Mouse (Mus musculus) lung, embryonic 15.5 days (tissue): ENCODE data around the gene Kalrn. TPM values are rescaled to one million over a fixed set of nuclear protein-coding genes. Genes with fewer than 3 reads are reported as not detected.

Experiments
- ATAC-seq: fragments of 200-750 bp; cut with Nextera tagmentation; 2 replicates; pipeline ENCODE4 v1.8.0; 2017; ENCODE audit warnings: moderate number of reproducible peaks, borderline replicate concordance; ENCODE audit not compliant: low FRiP score, low TSS enrichment; ENCODE audit errors: extremely low read depth
- H3K27ac ChIP-seq: fragments of 300-500 bp; sonication (generic); 2 replicates; pipeline ENCODE4 v1.5.1; 2015; ENCODE audit warnings: moderate library complexity, mild to moderate bottlenecking, inconsistent platforms
- H3K27me3 ChIP-seq: fragments of 300-500 bp; sonication (generic); 2 replicates; pipeline ENCODE4 v1.6.1; 2015; ENCODE audit warnings: inconsistent platforms
- H3K36me3 ChIP-seq: fragments of 300-500 bp; sonication (generic); 2 replicates; pipeline ENCODE4 v1.6.1; 2015; ENCODE audit warnings: inconsistent platforms
- H3K4me1 ChIP-seq: fragments of 300-500 bp; sonication (generic); 2 replicates; pipeline ENCODE4 v1.6.1; 2015; ENCODE audit warnings: inconsistent platforms
- H3K4me2 ChIP-seq: fragments of 300-500 bp; sonication (generic); 2 replicates; pipeline ENCODE4 v1.6.1; 2015; ENCODE audit warnings: inconsistent platforms, mild to moderate bottlenecking, moderate library complexity
- H3K4me3 ChIP-seq: fragments of 300-500 bp; sonication (generic); 2 replicates; pipeline ENCODE4 v1.5.1; 2015; ENCODE audit warnings: mild to moderate bottlenecking, inconsistent platforms
- H3K9ac ChIP-seq: fragments of 300-500 bp; sonication (generic); 2 replicates; pipeline ENCODE4 v1.6.1; 2015; ENCODE audit warnings: inconsistent platforms
- H3K9me3 ChIP-seq: fragments of 300-500 bp; sonication (generic); 2 replicates; pipeline ENCODE4 v1.6.1; 2016; ENCODE audit warnings: inconsistent platforms
- WGBS: fragments of 180-500 bp; shearing (Covaris S2); methylation state at CpG from one replicate; pipeline ENCODE4 v1.1.7; 2015; 5-methylcytosine and 5-hydroxymethylcytosine counted together
- polyA plus RNA-seq: library from polyadenylated mRNA; unstranded; fragments of >200 nt; fragmentation: Nextera tagmentation; extraction: Ambion mirVana; gene quantifications from 2 replicates; pipeline ENCODE4 v1.2.1, GENCODE M21; 2015

Gene Kalrn
- polyA plus RNA-seq, 1 experiment from 2014 or later, result 14.4 TPM

DNA sequence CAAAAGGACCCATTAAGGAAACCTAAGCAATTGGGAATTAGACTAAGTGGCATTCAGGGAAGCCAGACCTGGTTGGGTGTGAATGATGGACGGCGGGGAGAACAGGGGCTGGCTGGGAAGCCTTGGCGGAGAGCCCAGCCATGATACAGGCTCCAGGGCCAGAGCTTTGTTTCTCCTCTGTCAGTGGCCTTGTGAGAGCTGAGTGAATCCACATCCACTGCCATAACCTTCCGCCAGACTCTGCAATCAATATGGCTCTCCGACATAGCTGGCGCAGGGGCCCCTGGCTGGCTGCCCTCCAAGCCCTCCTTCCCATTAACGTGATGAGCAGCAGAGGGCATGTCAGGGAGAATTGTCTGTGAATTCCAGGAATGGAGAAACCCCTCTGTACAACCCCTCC is 117.0 kb downstream of the Kalrn start:
- no peak overlapping the region for H3K9ac ChIP-seq
- no peak overlapping the region for H3K4me3 ChIP-seq
- peaks cover 21% of the 10 kb centered on the region for H3K4me1 ChIP-seq
- 26% methylated on average over 7 of the region's 7 CpGs for WGBS
- H3K36me3 ChIP-seq, result no peaks in the 10 kb centered on the region
- peak; percentile 87 for ATAC-seq
- H3K9me3 ChIP-seq, result no peaks in the 10 kb centered on the region
- H3K27ac ChIP-seq, result peak overlapping the region; percentile 24; the same call in 1 of the 2 replicates
- H3K4me2 ChIP-seq, result peak overlapping the region; percentile 12; the same call in 1 of the 2 replicates
- no peaks in the 10 kb centered on the region for H3K27me3 ChIP-seq

DNA sequence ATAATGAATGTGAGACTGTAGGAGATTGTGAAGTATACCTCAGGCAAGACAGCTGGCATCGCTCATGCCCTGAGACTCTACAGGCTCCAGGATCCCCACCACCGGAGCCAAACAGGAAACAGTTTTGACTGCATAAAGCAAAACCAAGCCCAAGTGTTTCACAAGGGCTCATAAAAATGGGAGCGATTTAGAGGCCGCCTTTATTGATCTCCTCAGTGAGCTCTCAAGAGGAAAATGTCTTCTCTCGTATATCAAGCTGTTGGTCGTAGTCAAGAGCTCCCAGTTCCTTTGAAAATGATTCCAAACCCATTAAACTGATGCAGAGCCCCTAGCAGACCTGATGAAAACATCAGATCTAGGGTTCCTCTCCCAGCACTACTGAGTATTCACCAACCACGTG is 127.7 kb downstream of the Kalrn start:
- Histone ChIP-seq H3K27ac (no peak overlapping the region), H3K4me3 (no peak overlapping the region), H3K27me3 (no peaks in the 10 kb centered on the region), H3K9ac (no peak overlapping the region), H3K4me2 (no peak overlapping the region), H3K36me3 (no peaks in the 10 kb centered on the region), H3K4me1 (peaks cover 40% of the 10 kb centered on the region), H3K9me3 (no peaks in the 10 kb centered on the region)
- ATAC-seq, result no peak
- WGBS, result 65% methylated on average over 7 of the region's 7 CpGs

DNA sequence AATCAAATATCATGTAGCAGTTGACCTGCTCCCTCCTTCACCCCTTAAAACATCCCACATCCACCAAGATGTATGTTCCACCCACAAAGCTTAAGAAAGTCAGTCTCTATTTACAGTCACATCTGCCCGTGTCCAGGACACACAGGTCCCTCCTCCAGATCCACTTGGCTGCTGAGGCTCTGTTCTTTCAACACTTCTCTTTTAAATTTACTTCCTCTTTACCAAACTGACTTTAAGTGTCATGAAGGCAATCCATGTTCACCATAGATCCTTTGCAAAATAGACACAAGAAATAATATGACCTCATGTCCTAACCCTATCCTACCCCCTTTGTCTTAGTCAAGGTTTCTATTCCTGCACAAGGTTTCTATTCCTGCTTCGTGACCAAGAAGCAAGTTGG is 131.6 kb downstream of the Kalrn start:
- no peak for ATAC-seq
- Histone ChIP-seq H3K9me3 (no peaks in the 10 kb centered on the region), H3K27ac (peak overlapping the region; percentile 79), H3K4me2 (no peak overlapping the region), H3K27me3 (no peaks in the 10 kb centered on the region), H3K4me3 (no peak overlapping the region), H3K36me3 (no peaks in the 10 kb centered on the region), H3K9ac (no peak overlapping the region), H3K4me1 (peaks cover 51% of the 10 kb centered on the region)
- 45% methylated on average over 2 of the region's 2 CpGs for WGBS

DNA sequence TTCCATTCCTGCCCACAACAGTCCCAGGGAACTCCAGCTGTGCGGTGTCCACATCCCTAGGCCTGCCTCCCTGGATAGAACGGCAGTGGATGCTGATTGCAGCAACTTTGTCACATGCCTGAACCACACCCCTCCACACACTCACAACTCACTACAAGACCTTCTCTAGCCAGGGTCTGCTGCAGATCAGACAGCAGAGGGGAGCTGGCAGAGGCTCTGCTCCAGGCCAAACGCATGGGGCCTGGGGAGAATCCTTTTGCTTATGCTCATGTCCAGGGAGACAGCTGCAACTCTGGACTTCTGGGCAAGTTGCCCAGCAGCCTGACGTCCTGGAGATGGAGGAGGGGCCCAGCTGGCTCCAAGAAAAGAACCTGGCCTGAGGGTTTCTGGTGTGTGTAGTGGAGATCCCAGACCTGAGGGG is 132.3 kb downstream of the Kalrn start:
- WGBS, result 23% methylated on average over 4 of the region's 4 CpGs
- no peaks in the 10 kb centered on the region for H3K9me3 ChIP-seq
- peaks cover 46% of the 10 kb centered on the region for H3K4me1 ChIP-seq
- H3K4me3 ChIP-seq, result no peak overlapping the region
- no peaks in the 10 kb centered on the region for H3K36me3 ChIP-seq
- peak; percentile 98 for ATAC-seq
- H3K4me2 ChIP-seq, result no peak overlapping the region
- peak overlapping the region; percentile 79 for H3K27ac ChIP-seq
- H3K27me3 ChIP-seq, result no peaks in the 10 kb centered on the region
- no peak overlapping the region for H3K9ac ChIP-seq

DNA sequence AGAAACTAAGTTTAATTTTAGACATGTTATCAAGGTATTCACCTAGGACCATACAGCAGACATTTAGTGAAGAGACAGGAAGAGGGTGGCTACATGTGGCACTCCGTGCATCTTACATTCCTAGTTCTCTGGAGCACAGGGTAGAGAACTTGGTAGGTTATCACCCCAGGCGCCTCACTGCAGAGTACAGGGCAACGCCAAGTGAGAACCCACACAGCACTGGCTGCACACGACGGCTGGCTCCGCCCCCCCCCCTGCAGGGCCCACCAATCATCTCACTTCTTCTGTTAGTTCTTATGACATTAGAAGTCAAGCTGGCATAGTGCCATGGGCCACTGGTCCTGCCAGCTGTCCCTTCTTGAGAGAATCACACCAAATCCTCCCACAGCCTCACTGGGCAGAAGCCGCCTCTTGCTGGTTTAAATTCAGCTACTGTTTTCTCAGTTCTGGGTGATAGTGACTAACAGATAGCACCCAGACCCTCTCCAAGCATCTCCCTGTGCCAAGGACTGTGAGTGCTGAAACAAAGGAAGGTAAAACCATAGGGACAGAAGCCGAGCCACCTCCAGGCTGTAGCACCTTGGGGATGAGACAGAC is 133.2 kb downstream of the Kalrn start:
- 57% methylated on average over 8 of the region's 8 CpGs for WGBS
- no peaks in the 10 kb centered on the region for H3K36me3 ChIP-seq
- H3K4me1 ChIP-seq, result peaks cover 39% of the 10 kb centered on the region
- no peaks in the 10 kb centered on the region for H3K9me3 ChIP-seq
- no peak overlapping the region for H3K4me2 ChIP-seq
- no peaks in the 10 kb centered on the region for H3K27me3 ChIP-seq
- no peak overlapping the region for H3K9ac ChIP-seq
- no peak overlapping the region for H3K4me3 ChIP-seq
- ATAC-seq, result peak; percentile 20; the same call in 1 of the 2 replicates
- peak overlapping the region; percentile 79 for H3K27ac ChIP-seq

DNA sequence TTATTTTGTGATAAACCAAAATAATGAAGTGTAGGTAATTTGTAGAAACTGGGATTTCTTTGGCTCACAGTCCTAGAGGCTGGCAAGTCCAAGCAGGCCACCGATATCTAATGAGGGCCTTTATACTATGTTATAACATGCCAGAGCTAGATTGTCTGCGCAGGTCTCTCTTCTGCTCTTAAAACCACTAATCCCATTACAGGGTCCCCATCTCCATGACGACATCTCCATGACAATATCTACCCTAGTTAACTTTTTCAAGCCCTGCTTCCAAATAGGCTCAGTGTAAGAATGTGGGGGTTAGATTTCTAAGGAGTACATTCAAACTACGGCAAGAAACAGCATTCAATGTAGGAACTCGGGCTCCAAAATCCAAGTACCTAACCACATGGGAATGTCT is 143.2 kb downstream of the Kalrn start:
- Histone ChIP-seq H3K27ac (no peak overlapping the region), H3K27me3 (no peaks in the 10 kb centered on the region), H3K4me2 (no peak overlapping the region), H3K9me3 (no peaks in the 10 kb centered on the region), H3K4me3 (no peak overlapping the region), H3K4me1 (peaks cover 15% of the 10 kb centered on the region), H3K9ac (no peak overlapping the region), H3K36me3 (no peaks in the 10 kb centered on the region)
- WGBS, result 81% methylated on average over 5 of the region's 5 CpGs
- no peak for ATAC-seq

DNA sequence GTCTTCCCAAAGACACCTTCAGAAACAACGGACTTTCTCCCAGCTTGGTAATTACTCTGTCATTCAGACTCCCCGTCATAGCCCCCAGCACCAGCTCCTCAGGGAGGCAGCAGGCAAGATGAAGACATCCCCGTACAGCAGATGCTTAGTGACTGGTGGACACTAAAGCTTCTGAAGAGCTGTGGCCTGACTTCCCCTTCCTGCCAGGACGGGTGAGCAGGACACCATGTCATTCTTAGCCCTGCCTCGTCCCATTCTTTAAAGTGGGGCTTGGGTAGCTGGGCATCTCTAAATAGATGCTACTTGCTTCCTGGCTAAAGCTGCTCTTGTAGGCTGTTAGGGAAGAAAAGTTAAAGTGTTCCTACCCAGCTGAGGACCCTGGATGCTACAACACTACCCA is 145.7 kb downstream of the Kalrn start:
- no peak overlapping the region for H3K27ac ChIP-seq
- H3K36me3 ChIP-seq, result no peaks in the 10 kb centered on the region
- no peak overlapping the region for H3K9ac ChIP-seq
- H3K4me3 ChIP-seq, result no peak overlapping the region
- no peaks in the 10 kb centered on the region for H3K9me3 ChIP-seq
- H3K4me1 ChIP-seq, result peaks cover 15% of the 10 kb centered on the region
- no peak for ATAC-seq
- H3K27me3 ChIP-seq, result no peaks in the 10 kb centered on the region
- WGBS, result 51% methylated on average over 5 of the region's 5 CpGs
- H3K4me2 ChIP-seq, result no peak overlapping the region

DNA sequence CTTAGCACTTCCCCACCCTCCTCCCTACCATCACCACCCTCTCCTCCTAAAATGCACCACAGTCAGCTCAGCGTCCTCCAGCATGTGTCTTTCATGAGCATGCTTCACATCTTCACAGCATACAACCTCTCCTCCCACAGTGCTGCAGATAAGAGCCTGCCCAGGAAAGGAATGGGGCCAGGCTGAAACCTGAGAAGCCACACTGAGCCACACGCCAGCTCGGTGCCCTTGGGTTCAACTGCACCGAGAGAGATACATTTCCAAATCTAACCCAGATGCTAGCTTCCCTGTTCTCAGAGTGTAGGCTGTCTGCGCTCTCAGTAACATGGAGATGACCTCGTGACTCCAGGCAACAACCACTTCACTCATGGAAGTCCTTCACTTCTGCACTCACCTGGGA is 151.9 kb downstream of the Kalrn start:
- Histone ChIP-seq H3K27me3 (no peaks in the 10 kb centered on the region), H3K9ac (no peak overlapping the region), H3K4me1 (peaks cover 22% of the 10 kb centered on the region), H3K27ac (no peak overlapping the region), H3K9me3 (no peaks in the 10 kb centered on the region), H3K4me3 (no peak overlapping the region), H3K4me2 (no peak overlapping the region), H3K36me3 (no peaks in the 10 kb centered on the region)
- 26% methylated on average over 6 of the region's 6 CpGs for WGBS
- no peak for ATAC-seq

DNA sequence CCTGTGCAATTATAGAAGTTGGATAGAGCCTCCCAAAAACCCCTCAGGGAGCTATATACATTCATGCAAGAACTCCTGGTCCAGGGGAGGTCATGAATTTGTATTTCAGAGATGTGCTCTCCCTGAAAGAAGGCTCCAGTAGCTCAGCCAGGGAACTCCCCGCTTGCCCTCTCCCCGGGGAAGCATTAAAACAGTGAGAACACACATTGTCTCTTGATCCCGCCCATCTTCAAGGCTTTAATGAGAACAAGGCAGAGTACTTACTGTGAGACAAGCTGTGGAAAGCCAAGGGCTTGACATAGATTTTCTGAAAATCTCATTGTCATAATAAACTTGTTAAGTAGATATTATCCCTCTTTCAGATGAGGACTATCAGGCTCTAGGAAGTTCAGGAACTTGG is 155.4 kb downstream of the Kalrn start:
- Histone ChIP-seq H3K9ac (no peak overlapping the region), H3K4me2 (no peak overlapping the region), H3K4me1 (peaks cover 30% of the 10 kb centered on the region), H3K36me3 (no peaks in the 10 kb centered on the region), H3K9me3 (no peaks in the 10 kb centered on the region), H3K27ac (no peak overlapping the region), H3K4me3 (no peak overlapping the region), H3K27me3 (no peaks in the 10 kb centered on the region)
- WGBS, result 70% methylated on average over 3 of the region's 3 CpGs
- no peak for ATAC-seq

DNA sequence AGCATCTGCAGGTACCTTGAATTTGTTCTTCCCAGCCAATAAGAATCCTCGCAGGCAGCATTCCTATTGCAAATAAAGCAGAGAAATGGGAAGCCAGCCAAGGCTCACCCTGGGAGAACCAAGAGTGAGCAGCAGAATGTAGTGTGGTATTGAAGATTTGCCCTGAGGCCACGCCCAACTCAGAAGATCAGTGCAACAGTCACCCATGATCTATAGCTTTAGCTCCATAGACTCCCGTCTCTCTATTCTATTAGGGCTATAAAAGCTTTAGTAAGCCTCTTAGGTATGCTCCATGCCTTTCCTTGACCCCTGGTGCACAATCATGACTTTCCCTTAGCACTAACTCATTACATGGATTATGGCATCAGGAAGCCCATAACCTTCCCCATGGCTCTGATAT is 155.9 kb downstream of the Kalrn start:
- no peaks in the 10 kb centered on the region for H3K9me3 ChIP-seq
- H3K36me3 ChIP-seq, result no peaks in the 10 kb centered on the region
- H3K4me2 ChIP-seq, result no peak overlapping the region
- H3K9ac ChIP-seq, result no peak overlapping the region
- H3K27ac ChIP-seq, result no peak overlapping the region
- peaks cover 30% of the 10 kb centered on the region for H3K4me1 ChIP-seq
- ATAC-seq, result no peak
- H3K4me3 ChIP-seq, result no peak overlapping the region
- 86% methylated on average over 3 of the region's 3 CpGs for WGBS
- H3K27me3 ChIP-seq, result no peaks in the 10 kb centered on the region

DNA sequence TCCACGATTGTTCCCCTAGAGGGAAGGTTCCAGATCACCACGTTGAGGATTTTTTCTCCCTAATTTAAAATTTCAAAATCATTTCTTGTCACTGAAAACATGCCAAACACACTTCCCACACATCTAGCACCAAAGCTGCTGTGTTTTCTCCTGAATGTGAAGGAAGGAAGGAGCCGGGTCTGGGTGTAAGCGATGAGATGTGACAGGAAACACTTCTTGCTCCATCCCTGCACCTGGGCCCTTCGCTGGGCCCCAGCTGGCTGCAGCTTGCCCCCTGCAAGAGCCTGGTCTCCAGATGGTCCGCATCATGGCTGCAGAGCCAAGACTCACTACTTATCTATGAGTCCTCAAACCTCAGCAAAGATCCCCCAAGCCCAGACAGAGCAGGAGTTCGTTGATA is 158.8 kb downstream of the Kalrn start:
- Histone ChIP-seq H3K27ac (peak overlapping the region; percentile 80), H3K36me3 (no peaks in the 10 kb centered on the region), H3K4me3 (no peak overlapping the region), H3K4me2 (no peak overlapping the region), H3K4me1 (peaks cover 23% of the 10 kb centered on the region), H3K9me3 (no peaks in the 10 kb centered on the region), H3K27me3 (no peaks in the 10 kb centered on the region), H3K9ac (no peak overlapping the region)
- WGBS, result 31% methylated on average over 7 of the region's 7 CpGs
- peak; percentile 67 for ATAC-seq

DNA sequence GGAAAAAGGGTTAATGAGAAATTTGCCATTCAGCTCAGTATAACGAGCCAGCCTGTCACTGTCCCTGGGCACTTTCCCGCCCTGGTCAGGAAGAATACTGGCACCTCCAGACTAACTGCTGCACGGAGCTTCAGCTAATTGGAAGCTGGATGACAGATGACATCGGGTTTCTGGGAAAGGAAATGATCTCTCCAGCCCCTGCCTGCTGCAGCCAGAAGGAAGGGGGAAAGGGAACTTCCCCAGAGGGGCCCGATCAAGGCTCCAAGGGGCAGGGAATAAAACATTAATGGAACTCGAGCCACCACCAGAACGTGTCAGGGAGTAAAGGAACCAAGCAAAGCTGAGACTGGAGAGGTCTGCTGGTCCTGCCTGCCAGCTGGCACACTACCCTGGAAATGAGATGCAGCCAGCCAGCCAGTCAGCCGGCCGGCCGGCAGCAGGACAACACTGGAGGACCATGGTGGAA is 159.4 kb downstream of the Kalrn start:
- peaks cover 19% of the 10 kb centered on the region for H3K4me1 ChIP-seq
- H3K9ac ChIP-seq, result no peak overlapping the region
- H3K4me2 ChIP-seq, result peak overlapping the region; percentile 38
- ATAC-seq, result peak; percentile 79
- H3K27ac ChIP-seq, result peak overlapping the region; percentile 80
- 21% methylated on average over 10 of the region's 10 CpGs for WGBS
- no peaks in the 10 kb centered on the region for H3K9me3 ChIP-seq
- H3K4me3 ChIP-seq, result 0 out of 2 replicates have a peak overlapping the region, but pooled peaks have one; percentile 10
- H3K27me3 ChIP-seq, result no peaks in the 10 kb centered on the region
- H3K36me3 ChIP-seq, result no peaks in the 10 kb centered on the region

DNA sequence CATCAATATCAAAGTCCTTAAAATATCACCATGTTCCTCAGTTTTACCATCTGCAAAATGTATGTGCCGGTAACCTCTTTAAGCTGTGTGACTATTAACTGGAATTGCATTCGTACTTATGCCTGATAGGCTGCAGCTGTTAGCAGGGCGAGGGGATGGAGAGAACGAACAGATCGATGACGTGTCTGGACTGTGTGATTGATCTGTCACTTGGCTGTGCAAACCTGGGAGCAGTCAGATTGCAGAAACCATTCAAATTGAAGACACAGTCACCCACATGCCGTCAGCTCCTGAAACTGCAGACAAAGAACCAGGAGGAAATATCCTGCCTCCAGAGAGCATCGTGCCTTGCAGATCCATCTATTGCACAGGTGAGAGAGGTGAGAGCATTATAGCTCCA is 166.3 kb downstream of the Kalrn start:
- ATAC-seq, result no peak
- 57% methylated on average over 8 of the region's 8 CpGs for WGBS
- H3K4me2 ChIP-seq, result no peak overlapping the region

More for the DNA sequence above, 166.3 kb downstream of the Kalrn start:
- no peak overlapping the region for H3K4me3 ChIP-seq
- no peaks in the 10 kb centered on the region for H3K4me1 ChIP-seq
- no peaks in the 10 kb centered on the region for H3K9me3 ChIP-seq
- H3K27me3 ChIP-seq, result no peaks in the 10 kb centered on the region
- H3K36me3 ChIP-seq, result no peaks in the 10 kb centered on the region
- H3K27ac ChIP-seq, result no peak overlapping the region
- no peak overlapping the region for H3K9ac ChIP-seq
